Mouse (Mus musculus): ENCODE measurements around the gene Smg6. TPM values are rescaled to one million over a fixed set of nuclear protein-coding genes. Genes with fewer than 3 reads are reported as not detected.
A peak's percentile ranks its signal among the peaks of the same experiment; 100 is the strongest.

Gene Smg6
- total RNA-seq, 2 experiments from 2014 or later, result 25.0 to 28.6 TPM

DNA sequence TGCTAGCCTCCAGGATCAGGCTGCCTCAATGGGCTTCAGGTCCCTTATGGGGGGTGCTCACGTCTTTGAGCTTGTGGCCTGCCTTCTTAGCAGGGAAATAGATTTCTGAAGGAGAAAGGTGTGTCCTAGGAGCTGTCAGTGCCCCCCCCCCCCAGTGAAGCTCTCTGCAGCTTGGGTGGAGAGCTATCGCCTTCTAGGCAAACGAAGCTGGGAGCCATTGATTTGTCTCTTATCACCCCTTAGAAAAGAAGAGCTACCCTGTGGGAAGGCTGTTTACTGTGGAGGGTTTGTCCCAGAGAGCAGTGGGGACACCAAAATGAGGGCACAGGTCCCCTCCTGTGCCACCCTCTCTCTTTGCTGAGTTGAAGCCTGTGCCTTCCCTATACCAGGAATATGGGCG lies 284.5 kb downstream of the Smg6 start:
- no peak for DNase-seq (ENCODE audit: low spot score in 2 of 2)

GRCm38 (mm10) chr11:75210755-75211154 lies 285.1 kb downstream of the Smg6 start:
- DNase-seq (ENCODE audit: low spot score in 2 of 2), result no peak

- DNase-seq (ENCODE audit: low spot score in 2 of 2), result no peak
Measured at GRCm38 (mm10) chr11:75212031-75212667, 286.5 kb downstream of the Smg6 start.

- no peak for DNase-seq (ENCODE audit: low spot score in 2 of 2)
Measured at GRCm38 (mm10) chr11:75212876-75213275, 287.3 kb downstream of the Smg6 start.

DNA sequence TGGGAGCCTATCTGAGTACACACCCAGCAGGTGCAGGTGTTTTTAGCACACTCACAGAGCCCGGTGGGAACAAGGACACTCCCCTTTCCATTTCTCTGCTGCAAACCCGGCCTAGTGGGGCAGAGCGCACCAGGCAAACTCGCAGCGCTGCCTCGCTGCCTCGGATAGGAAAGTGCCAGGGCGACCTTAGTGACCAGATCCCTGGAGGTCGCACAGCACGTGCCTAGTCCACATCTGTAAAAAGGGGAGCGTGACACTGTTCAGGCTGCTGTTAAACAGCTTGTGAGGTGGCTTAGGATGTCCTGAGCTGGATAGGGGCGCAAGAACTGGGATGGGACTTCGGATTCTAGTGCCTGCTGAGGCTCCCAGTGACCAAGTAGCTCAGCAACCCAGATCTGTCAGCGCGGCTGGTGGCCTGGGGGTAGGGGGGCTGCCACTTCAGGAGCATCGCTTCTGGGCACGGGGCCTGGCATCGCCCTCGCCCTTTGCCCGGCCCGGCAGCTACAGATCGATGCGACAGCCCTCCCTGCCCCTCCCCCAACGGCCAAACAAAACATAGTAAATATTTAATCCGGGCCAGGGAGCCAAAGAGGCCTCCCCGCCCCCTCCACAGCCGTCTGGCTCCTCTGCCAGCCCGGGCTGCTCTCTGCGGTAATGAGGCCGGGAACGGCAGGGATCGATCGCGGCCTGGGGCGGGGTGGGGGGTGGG lies 287.9 kb downstream of the Smg6 start:
- DNase-seq (ENCODE audit: low spot score in 2 of 2), result peak in 1 of 2 experiments; percentile 44

Small RNA genes lying within 50 kb of the gene (microRNA-seq; reads per million reads assigned to microRNA genes)
- gene Mir132, result 167 reads per million, percentile 57 among the genes with 10 or more reads in this experiment
- gene Mir212, result 7.0 reads per million, percentile 21 among the genes with 10 or more reads in this experiment

Other genes with a start within 250 kb of the Smg6 start
- gene Pafah1b1, start 201.2 kb upstream of the Smg6 start, total RNA-seq (2021), result 100 to 1,000 TPM; 128 to 136 TPM
- 10 to 100 TPM; 10.5 to 14.6 TPM for gene Mettl16, start 155.0 kb upstream of the Smg6 start, total RNA-seq (2021)
- 10 to 100 TPM; 12.3 to 13.0 TPM for gene Mnt, start 94.9 kb upstream of the Smg6 start, total RNA-seq (2021)
- 10 to 100 TPM; 10.5 to 12.0 TPM for gene Sgsm2, start 28.8 kb upstream of the Smg6 start, total RNA-seq (2021)
- gene Tsr1, start 27.8 kb upstream of the Smg6 start, total RNA-seq (2021), result 10 to 100 TPM; 28.6 to 30.4 TPM
- gene Srr, start 125 bp downstream of the Smg6 start, total RNA-seq (2021), result 10 to 100 TPM; 29.9 to 32.9 TPM
- 10 to 100 TPM; 42.7 to 48.8 TPM for gene Hic1, start 243.7 kb downstream of the Smg6 start, total RNA-seq (2021)